Mouse (Mus musculus): ENCODE measurements around the gene Il13. TPM values are rescaled to one million over a fixed set of nuclear protein-coding genes. Genes with fewer than 3 reads are reported as not detected.

The Il13 gene
- polyA plus RNA-seq, 1 experiment = not detected

DNA sequence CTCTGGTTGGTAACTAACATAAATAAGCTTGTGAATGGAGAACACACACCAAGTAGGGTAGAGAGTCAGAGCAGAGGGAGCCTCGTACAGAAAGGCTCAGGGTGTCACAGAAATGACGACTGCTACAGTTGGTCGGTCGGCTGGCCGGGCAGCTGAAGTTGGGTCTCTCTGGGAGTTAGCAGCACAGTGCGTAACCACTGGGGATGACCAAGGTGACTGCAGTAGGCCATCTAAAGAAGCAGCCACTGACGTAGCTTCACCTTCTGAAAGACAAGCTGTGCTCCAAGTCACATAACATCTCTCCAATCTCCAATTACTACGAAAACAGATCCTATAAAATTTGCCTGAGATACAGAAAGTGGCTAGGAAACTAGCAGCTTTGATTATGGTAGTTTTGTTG is 22.9 kb upstream of the Il13 start:
- no peak for TF ChIP-seq TAL1 (IDR thresholded peaks at IDR 0.05; ENCODE audit: low read length)
- TF ChIP-seq GATA1 (IDR thresholded peaks at IDR 0.05; ENCODE audit: low read length) = no peak
- Histone ChIP-seq H3K9me3 (ENCODE audit: control insufficient read depth, low read length) (no peaks in the 10 kb centered on the region), H3K4me3 (replicated peaks) (peak overlapping the region; percentile 45), H3K4me1 (ENCODE audit: control insufficient read depth) (peaks cover 44% of the 10 kb centered on the region), H3K36me3 (ENCODE audit: control insufficient read depth) (peaks cover 70% of the 10 kb centered on the region), H3K27me3 (ENCODE audit: control insufficient read depth) (no peaks in the 10 kb centered on the region)

DNA sequence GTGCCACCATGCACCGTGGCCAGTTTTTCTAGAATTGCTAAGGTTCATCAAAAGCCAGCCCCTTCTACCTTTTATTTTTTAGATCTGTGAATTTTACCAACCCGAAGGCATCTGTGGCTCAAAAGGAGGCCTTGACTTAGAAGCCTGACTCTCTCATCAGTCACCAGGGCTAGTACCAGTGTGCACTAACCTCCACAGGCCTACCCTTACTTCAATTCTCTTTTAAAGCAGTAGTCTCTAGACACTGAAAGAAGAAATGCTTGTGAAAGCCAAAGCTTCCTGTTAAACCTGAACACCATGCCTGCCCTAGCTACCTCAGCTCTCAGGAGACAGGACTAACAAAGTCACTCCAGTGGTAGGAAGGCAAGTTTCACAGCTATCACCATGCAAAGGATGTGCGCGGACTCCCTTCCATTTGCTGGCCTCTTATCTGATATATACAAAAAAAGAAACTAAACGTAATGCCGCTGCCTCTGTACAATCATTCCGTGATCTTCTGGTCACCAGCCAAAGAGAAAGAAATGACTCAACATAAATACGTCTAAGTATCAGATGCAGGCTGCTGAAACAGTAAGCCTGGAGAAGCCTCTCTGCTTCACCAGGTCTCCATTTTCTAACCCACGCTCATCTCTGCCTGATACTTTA is 22.2 kb upstream of the Il13 start:
- Histone ChIP-seq H3K36me3 (ENCODE audit: control insufficient read depth) (peaks cover 73% of the 10 kb centered on the region), H3K4me1 (ENCODE audit: control insufficient read depth) (peaks cover 44% of the 10 kb centered on the region), H3K27me3 (ENCODE audit: control insufficient read depth) (no peaks in the 10 kb centered on the region), H3K4me3 (replicated peaks) (peak overlapping the region; percentile 45), H3K9me3 (ENCODE audit: control insufficient read depth, low read length) (no peaks in the 10 kb centered on the region)
- 0 out of 2 replicates have a peak, but pooled peaks have one; percentile 16 for TF ChIP-seq GATA1 (IDR thresholded peaks at IDR 0.05; ENCODE audit: low read length)
- TF ChIP-seq TAL1 (IDR thresholded peaks at IDR 0.05; ENCODE audit: low read length) = no peak

DNA sequence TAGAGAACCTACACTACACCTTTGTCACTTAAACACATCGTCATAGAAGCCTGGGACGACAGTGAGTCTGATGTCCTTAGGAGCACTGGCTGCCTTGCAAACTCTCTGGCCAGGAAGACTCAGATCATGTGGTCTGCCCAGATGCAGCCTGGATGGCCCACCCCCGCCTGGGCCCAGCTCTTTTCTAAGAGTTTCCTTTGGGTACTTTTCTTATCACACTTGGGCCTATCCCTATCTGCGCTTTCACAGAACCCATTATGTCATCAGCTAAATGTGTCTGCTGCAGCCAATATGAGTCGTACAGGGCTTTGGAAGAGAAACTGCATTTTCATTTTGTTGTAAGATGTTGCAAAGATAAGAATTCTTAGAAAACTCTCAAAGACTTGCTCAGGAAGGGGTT is 20.5 kb upstream of the Il13 start:
- Histone ChIP-seq H3K27me3 (ENCODE audit: control insufficient read depth) (no peaks in the 10 kb centered on the region), H3K4me3 (replicated peaks) (no peak overlapping the region), H3K4me1 (ENCODE audit: control insufficient read depth) (peaks cover 47% of the 10 kb centered on the region), H3K9me3 (ENCODE audit: control insufficient read depth, low read length) (no peaks in the 10 kb centered on the region), H3K36me3 (ENCODE audit: control insufficient read depth) (peaks cover 76% of the 10 kb centered on the region)
- TF ChIP-seq TAL1 (IDR thresholded peaks at IDR 0.05; ENCODE audit: low read length) (no peak; the same call in 2 of the 3 replicates), GATA1 (IDR thresholded peaks at IDR 0.05; ENCODE audit: low read length) (peak; percentile 34)

DNA sequence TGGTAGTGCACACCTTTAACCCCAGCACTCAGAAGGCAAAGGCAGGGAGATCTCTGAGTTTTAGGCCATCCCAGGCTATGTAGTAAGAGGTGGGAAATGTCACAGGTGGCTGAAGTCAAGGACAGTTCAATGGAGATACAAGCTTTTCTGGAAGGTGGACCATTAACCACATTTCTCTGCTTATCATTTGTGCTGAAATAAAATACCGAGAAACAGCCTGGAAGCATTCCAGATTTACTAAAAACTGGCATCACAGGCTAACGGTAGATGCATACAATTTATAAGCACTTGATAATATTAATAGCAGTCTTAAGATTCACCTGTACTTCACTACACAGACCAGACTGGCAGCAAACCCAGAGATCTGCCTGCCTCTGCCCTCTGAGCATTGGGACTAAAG is 17.9 kb upstream of the Il13 start:
- Histone ChIP-seq H3K27me3 (ENCODE audit: control insufficient read depth) (no peaks in the 10 kb centered on the region), H3K4me1 (ENCODE audit: control insufficient read depth) (peaks cover 33% of the 10 kb centered on the region), H3K4me3 (replicated peaks) (no peak overlapping the region), H3K36me3 (ENCODE audit: control insufficient read depth) (peaks cover 85% of the 10 kb centered on the region), H3K9me3 (ENCODE audit: control insufficient read depth, low read length) (no peaks in the 10 kb centered on the region)
- TF ChIP-seq TAL1 (IDR thresholded peaks at IDR 0.05; ENCODE audit: low read length) (no peak), GATA1 (IDR thresholded peaks at IDR 0.05; ENCODE audit: low read length) (no peak)

DNA sequence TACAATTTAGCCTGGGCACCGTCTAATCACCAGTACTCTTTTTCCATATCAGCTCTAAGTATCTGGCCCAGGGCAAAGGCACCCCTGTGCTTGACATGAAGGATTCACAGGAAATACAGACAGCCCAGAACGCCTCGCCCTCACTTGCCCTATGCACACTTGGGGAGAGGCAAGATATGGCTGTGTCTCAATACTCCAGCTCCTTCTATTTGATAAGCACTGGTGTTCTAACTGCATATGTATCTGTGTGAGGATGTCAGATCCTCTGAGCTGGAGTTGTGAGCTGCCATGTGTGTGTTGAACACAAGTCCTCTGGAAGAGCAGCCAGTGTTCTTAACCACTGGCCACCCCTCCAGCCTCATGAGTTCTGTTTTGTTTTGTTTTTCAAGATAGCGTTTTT is 16.9 kb upstream of the Il13 start:
- Histone ChIP-seq H3K27me3 (ENCODE audit: control insufficient read depth) (no peaks in the 10 kb centered on the region), H3K36me3 (ENCODE audit: control insufficient read depth) (peaks cover 86% of the 10 kb centered on the region), H3K9me3 (ENCODE audit: control insufficient read depth, low read length) (no peaks in the 10 kb centered on the region), H3K4me3 (replicated peaks) (no peak overlapping the region), H3K4me1 (ENCODE audit: control insufficient read depth) (peaks cover 23% of the 10 kb centered on the region)
- TF ChIP-seq GATA1 (IDR thresholded peaks at IDR 0.05; ENCODE audit: low read length) (no peak), TAL1 (IDR thresholded peaks at IDR 0.05; ENCODE audit: low read length) (no peak)

DNA sequence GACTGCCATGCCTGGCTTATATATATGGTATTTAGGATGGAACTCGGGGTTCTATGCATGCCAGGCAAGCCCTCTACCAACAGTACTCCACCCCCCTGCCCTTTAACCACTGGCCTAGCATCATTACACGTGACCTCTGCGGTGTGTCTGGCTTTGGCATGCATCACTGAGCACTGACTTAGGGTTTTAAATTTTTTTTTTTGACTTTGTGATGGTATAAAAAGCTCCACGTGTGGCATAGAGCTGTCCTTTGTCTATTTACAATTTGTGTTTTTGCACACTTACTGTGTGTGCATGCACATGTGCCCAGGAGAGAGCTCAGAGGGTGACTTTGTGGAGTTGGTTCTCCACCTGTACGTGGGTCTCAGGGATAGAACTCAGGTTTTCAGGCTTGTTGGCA is 9.5 kb upstream of the Il13 start:
- no peak for TF ChIP-seq TAL1 (IDR thresholded peaks at IDR 0.05; ENCODE audit: low read length)
- peaks cover 16% of the 10 kb centered on the region for H3K36me3 ChIP-seq (ENCODE audit: control insufficient read depth)
- no peaks in the 10 kb centered on the region for H3K27me3 ChIP-seq (ENCODE audit: control insufficient read depth)
- peaks cover 5% of the 10 kb centered on the region for H3K4me1 ChIP-seq (ENCODE audit: control insufficient read depth)
- H3K9me3 ChIP-seq (ENCODE audit: control insufficient read depth, low read length) = 0 out of 2 replicates have a peak, but pooled peaks cover 2% of the 10 kb centered on the region
- H3K4me3 ChIP-seq (replicated peaks) = no peak overlapping the region

DNA sequence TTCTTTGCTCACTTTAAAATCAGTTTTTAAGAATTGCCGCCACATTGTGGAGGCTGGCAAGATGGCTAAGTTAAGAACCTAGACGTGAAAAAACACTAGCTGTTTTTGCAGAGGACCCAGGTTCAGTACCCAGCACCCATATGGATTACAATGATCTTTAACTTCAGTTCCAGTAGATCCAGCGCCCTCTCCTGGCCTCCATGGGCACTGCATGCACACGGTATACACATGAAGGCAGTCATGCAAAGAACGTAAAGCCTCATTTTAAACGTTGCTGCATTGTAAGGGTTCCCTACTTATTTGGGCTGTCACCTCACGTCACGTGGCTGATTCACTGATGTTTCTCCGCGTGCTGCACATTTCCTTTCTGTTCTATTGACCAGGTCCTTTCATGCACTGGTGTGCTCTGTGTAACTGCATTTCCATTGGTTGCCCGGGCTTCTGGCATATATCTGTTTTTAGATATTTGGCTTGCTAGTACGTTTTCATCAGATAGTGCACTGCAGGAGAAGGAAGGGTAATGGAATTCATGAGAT is 8.3 kb upstream of the Il13 start:
- TF ChIP-seq TAL1 (IDR thresholded peaks at IDR 0.05; ENCODE audit: low read length) (no peak), GATA1 (IDR thresholded peaks at IDR 0.05; ENCODE audit: low read length) (no peak)
- H3K27me3 ChIP-seq (ENCODE audit: control insufficient read depth) = no peaks in the 10 kb centered on the region
- H3K36me3 ChIP-seq (ENCODE audit: control insufficient read depth) = peaks cover 6% of the 10 kb centered on the region
- H3K4me3 ChIP-seq (replicated peaks) = no peak overlapping the region
- H3K4me1 ChIP-seq (ENCODE audit: control insufficient read depth) = peaks cover 5% of the 10 kb centered on the region
- 0 out of 2 replicates have a peak, but pooled peaks cover 2% of the 10 kb centered on the region for H3K9me3 ChIP-seq (ENCODE audit: control insufficient read depth, low read length)

DNA sequence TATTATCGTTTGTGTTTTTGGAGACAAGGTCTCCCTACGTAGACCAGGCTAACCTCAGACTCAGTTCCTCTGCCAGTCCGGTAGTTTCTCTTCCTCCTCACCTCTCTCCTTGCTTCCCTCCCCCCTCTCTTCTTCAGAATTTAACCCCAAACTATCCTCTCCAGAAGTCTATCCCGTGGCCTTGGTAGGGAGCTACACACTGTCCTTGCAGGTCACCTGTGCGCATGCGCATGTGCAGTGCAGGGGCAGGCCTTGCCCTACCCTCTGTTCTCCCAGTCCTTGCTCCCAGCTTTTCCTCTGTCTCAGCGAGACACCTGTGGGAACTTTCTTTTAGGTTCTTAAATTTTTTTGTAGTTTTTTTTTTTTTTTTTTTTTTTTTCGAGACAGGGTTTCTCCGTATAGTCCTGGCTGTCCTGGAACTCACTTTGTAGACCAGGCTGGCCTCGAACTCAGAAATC is 3.3 kb upstream of the Il13 start:
- no peak overlapping the region for H3K4me3 ChIP-seq (replicated peaks)
- 0 out of 2 replicates have a peak, but pooled peaks cover 2% of the 10 kb centered on the region for H3K9me3 ChIP-seq (ENCODE audit: control insufficient read depth, low read length)
- TF ChIP-seq TAL1 (IDR thresholded peaks at IDR 0.05; ENCODE audit: low read length) (no peak), GATA1 (IDR thresholded peaks at IDR 0.05; ENCODE audit: low read length) (no peak)
- peaks cover 17% of the 10 kb centered on the region for H3K27me3 ChIP-seq (ENCODE audit: control insufficient read depth)
- H3K36me3 ChIP-seq (ENCODE audit: control insufficient read depth) = no peaks in the 10 kb centered on the region
- H3K4me1 ChIP-seq (ENCODE audit: control insufficient read depth) = peaks cover 21% of the 10 kb centered on the region

DNA sequence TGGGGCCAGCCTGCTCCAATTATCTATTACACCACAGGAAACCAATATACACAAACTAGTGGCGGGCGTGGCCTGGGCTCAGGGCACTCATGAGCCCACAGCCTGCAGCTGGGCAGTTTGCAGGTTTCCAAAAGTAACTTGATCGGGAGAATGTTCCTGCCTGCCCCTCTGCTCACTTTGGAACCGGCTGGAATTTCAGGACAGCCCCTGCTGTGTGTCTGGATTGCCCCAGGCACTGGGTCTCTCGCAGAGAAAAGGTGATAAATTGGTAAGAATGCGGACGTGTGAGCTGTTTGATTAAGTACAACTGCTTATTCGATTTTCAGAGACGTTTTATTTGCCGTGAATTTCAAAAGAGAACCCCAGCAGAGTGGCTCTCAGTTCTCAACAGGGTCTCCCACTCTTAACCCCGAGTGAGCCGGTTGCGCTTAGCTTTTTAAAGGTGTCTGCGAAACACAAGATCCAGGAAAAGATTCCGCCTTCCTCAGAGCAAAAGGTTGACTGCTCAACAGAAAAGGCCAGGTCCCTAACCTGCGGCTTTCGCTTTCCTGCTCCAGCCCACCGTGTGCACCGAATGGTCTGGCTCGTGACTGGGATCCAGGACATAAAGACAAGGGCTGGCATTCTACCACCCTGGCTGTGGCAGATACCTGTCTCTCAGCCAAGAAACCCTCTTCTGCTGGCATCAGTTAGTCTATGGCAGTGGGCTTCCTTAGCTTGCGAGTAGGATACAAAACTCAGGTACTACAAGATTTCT is 2.7 kb upstream of the Il13 start:
- H3K9me3 ChIP-seq (ENCODE audit: control insufficient read depth, low read length) = 0 out of 2 replicates have a peak, but pooled peaks cover 1% of the 10 kb centered on the region
- no peaks in the 10 kb centered on the region for H3K36me3 ChIP-seq (ENCODE audit: control insufficient read depth)
- no peak overlapping the region for H3K4me3 ChIP-seq (replicated peaks)
- H3K27me3 ChIP-seq (ENCODE audit: control insufficient read depth) = peaks cover 17% of the 10 kb centered on the region
- peaks cover 20% of the 10 kb centered on the region for H3K4me1 ChIP-seq (ENCODE audit: control insufficient read depth)
- TF ChIP-seq GATA1 (IDR thresholded peaks at IDR 0.05; ENCODE audit: low read length) (no peak), TAL1 (IDR thresholded peaks at IDR 0.05; ENCODE audit: low read length) (no peak)

Measured in erythroblast, embryonic 14.5 days (primary cell).